Mouse (Mus musculus): Measurements from ENCODE around the gene Gm17606.
"Not testable (repeated sequence)": the region's sequence is repeated elsewhere in the genome, so short reads cannot be mapped to it uniquely, and the experiment has no call there.

The Gm17606 gene

GRCm38 (mm10) chr14:54640946-54641304 is at the start of gene Gm17606:
Gene Gm17606, plus strand, starts transcription at chr14:54640952.
- no peak for DNase-seq (ENCODE audit: low spot score in 2 of 2)

- no peak for DNase-seq (ENCODE audit: low spot score in 2 of 2)
These were observed 49.7 kb upstream of the Gm17606 start for GRCm38 (mm10) chr14:54591056-54591455.

- DNase-seq (ENCODE audit: low spot score in 2 of 2): no peak
These were observed 48.3 kb upstream of the Gm17606 start for GRCm38 (mm10) chr14:54592319-54592934.

- no peak for DNase-seq (ENCODE audit: low spot score in 2 of 2)
These were observed 46.7 kb upstream of the Gm17606 start for GRCm38 (mm10) chr14:54594055-54594454.

GRCm38 (mm10) chr14:54594631-54595414 is 45.9 kb upstream of the Gm17606 start:
- no peak for DNase-seq (ENCODE audit: low spot score in 2 of 2)

GRCm38 (mm10) chr14:54597084-54597483 is 43.7 kb upstream of the Gm17606 start:
- DNase-seq (ENCODE audit: low spot score in 2 of 2): no peak

GRCm38 (mm10) chr14:54601601-54602000 is 39.2 kb upstream of the Gm17606 start:
- no peak for DNase-seq (ENCODE audit: low spot score in 2 of 2)

GRCm38 (mm10) chr14:54602613-54603012 is 38.1 kb upstream of the Gm17606 start:
- no peak for DNase-seq (ENCODE audit: low spot score in 2 of 2)

- DNase-seq (ENCODE audit: low spot score in 2 of 2): peak; percentile 94 to 95
These were observed 37.6 kb upstream of the Gm17606 start for GRCm38 (mm10) chr14:54603038-54603654.

- DNase-seq (ENCODE audit: low spot score in 2 of 2): no peak
These were observed 37.1 kb upstream of the Gm17606 start for GRCm38 (mm10) chr14:54603686-54604085.

- DNase-seq (ENCODE audit: low spot score in 2 of 2): peak; percentile 84 to 94
These were observed 34.9 kb upstream of the Gm17606 start, which contains the start of gene 4931414P19Rik for GRCm38 (mm10) chr14:54605752-54606321. Gene 4931414P19Rik, minus strand, starts transcription at chr14:54605993.

GRCm38 (mm10) chr14:54607226-54607625 is 33.5 kb upstream of the Gm17606 start:
- no peak for DNase-seq (ENCODE audit: low spot score in 2 of 2)

- DNase-seq (ENCODE audit: low spot score in 2 of 2): no peak
These were observed 31.5 kb upstream of the Gm17606 start for GRCm38 (mm10) chr14:54609245-54609644.

- no peak for DNase-seq (ENCODE audit: low spot score in 2 of 2)
These were observed 30.8 kb upstream of the Gm17606 start for GRCm38 (mm10) chr14:54609962-54610361.

- DNase-seq (ENCODE audit: low spot score in 2 of 2): no peak
These were observed 30.1 kb upstream of the Gm17606 start for GRCm38 (mm10) chr14:54610648-54611047.

- not testable (repeated sequence) for DNase-seq (ENCODE audit: low spot score in 2 of 2)
These were observed 26.6 kb upstream of the Gm17606 start for GRCm38 (mm10) chr14:54614130-54614529.

- DNase-seq (ENCODE audit: low spot score in 2 of 2): no peak
These were observed 24.4 kb upstream of the Gm17606 start for GRCm38 (mm10) chr14:54616226-54616825.

GRCm38 (mm10) chr14:54617152-54617896 is 23.4 kb upstream of the Gm17606 start:
- no peak for DNase-seq (ENCODE audit: low spot score in 2 of 2)

- peak; percentile 85 to 93 for DNase-seq (ENCODE audit: low spot score in 2 of 2)
These were observed 22.8 kb upstream of the Gm17606 start, which contains the start of gene Psmb5 for GRCm38 (mm10) chr14:54617897-54618365. Gene Psmb5, minus strand, starts transcription at chr14:54618022.

- no peak for DNase-seq (ENCODE audit: low spot score in 2 of 2)
These were observed 19.6 kb upstream of the Gm17606 start, which contains the start of gene Psmb11 for GRCm38 (mm10) chr14:54621133-54621532. Gene Psmb11, plus strand, starts transcription at chr14:54621433.

- DNase-seq (ENCODE audit: low spot score in 2 of 2): no peak
These were observed 17.4 kb upstream of the Gm17606 start for GRCm38 (mm10) chr14:54623334-54623733.
